Mouse (Mus musculus) testis, postnatal 10 days (tissue): ENCODE measurements around the gene Phc3.

Experiments
- DNase-seq: peaks from one replicate; pipeline ENCODE4 v3.0.0; 2021; ENCODE audit warnings: low spot score

The Phc3 gene

DNA sequence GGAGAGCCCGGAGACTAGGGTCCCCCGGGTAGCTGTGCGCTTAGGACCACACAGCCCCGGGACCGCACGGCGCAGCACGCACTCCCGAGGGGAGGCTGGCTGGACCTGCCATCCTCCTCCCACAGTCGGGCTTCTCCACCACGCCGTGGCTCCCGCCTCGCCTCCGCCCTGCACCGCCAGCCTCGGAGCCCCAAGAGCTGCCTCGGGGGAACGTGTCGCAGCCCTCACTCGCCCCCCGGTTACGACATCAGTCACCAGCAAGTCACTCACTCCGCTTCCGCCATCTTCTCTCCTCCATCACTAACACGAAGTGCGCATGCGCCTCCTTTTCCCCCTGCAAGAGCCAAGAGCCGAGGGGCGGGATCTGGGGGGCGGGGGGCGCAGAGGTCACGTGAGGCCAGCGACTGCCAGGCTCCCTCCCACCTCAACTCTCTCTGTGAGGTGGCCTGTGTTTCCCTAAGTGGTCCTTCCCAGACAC, at the start of gene Phc3:
TSS of gene Phc3 (minus strand) at position 312 of the 478 bp plus-strand sequence.
- peak; percentile 95 for DNase-seq

DNA sequence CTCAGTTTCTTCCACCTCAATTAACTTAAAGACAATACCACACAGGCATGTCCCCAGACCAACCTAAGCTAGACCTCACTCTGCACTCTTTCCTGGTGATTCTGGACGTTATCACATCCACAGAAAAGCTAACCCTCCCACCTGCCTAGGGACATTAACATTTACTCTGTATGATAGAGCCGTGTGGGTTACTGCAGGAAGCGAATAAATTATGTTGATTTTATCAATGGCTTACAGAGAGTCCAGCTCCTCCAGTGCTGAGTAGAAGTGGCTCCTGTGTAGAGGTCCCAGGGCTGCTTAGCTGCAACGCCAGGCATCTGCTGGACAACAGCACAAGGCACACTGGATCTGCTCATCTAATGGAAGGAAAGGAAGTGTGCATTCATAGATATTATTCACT, 48.4 kb upstream of the Phc3 start:
- no peak for DNase-seq

DNA sequence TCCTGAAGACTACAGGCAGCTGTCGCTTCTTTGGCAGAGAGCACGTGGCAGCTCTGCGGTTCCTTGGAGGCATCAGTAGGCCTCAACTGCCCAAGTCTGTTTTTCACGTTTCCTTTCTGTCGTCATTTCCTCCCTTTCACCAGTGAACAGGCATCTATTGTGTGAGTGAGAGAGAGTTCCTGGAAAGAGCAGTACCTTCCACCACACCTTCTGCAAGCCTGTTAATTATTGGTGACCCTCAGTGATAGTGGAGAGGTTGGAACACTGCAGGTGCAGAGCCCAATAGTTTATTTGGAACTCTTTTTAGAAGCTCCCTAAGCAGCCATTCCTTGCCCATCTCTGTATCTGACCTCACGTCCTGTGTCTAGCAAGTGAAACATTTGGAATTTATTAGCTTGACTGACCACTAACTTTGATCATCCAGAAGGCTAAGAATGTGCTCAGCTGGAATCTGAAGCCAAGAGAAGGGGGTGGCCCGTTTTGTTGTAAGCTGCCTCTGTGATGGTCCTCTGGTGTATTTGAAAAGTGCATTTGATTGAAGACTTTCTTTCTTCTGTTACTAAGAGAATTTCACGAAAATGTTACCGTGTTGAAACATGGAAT, 47.5 kb upstream of the Phc3 start:
- DNase-seq = no peak

DNA sequence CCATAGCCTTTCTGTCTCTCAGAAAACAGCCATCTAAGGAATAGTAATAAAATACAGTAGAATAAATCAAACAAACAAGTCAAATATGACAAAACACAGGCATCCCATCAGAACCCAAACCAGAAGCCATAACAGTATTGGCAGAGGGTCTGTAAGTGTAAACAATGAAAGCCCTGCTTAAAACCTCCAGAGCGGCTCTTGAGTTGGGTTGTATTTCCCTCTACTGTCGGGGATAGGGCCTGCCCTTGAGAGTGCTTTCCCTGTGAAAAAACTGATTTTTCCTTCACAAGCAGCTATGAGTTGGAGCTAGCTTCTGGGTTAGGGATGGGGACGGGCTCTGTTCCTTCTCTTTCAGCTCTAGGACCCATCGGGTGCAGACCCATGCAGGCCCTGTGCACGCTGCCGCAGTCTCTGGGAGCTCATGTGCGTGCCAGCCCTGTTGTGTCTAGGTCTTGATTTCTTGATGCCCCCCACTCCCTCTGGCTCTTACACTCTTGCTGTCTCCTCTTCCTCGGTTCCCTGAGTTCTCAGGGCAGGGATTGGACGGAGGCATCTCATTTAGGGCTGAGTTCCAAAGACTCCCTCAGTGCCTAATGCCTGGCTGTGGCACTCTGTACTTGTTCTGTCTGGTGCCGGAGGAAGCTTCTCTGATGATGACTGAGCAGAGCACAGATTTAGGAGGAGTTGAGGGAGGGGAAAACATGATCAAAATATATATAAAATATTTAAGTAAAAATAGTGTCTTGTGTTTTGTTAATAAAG, 46.6 kb upstream of the Phc3 start:
- no peak for DNase-seq

DNA sequence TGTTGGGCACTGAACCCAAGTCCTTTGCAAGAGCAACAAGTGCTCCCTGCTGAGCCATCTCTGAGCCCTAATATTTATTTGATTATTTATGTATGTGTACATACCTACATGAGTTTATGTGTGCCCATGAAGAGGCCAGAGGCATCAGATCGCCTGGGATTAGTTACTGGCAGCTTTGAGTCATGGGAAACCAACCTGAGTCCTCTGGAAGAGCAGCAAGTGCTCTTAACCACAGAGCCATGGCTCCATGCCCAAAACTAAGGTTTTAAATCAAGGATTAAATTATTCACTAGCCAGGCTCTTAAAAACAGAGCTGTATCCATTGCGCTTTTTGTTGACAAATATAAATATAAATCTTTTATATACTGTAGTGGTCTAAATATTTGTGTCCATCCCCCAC, 45.2 kb upstream of the Phc3 start:
- DNase-seq = no peak

DNA sequence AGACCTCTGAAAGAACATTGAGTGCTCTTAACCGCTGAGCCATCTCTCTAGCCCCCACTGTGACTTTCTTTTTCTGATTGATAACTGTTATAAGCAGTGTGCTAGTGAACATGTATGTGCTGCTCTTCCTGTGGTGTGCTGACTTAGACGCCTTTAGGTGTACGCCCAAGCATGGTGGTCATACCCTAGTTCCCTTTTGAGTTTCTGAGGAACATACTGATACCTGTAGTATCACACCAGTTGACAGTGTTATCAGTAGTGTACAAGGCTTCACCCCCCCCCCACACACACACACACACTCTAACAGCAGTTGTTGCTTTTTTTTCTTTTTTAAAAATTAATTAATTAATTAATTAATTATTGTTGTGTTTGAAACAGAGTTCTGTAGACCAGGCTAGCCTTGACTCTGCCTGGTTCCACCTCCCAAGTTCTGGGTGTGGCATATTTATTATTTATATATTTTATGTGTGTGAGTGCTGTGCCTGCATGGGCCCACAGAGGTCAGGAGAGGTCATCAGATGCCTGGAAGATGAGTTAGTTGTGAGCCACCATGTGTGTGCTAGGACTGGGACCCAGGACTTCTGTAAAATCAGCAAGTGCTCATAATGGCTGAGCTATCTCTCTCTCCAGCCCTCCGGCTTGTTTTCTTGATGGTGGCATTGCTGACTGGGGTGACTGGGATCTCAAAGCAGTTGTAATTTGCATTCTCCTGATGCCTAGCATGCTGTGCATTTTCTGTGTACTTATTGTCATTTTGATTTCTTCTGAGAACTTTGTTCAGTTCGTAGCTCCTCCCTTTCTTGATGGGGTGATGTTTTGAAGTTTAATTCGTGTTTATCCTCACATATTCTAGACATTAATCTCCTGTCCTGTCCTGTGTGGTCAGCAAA, 35.4 kb upstream of the Phc3 start:
- no peak for DNase-seq

DNA sequence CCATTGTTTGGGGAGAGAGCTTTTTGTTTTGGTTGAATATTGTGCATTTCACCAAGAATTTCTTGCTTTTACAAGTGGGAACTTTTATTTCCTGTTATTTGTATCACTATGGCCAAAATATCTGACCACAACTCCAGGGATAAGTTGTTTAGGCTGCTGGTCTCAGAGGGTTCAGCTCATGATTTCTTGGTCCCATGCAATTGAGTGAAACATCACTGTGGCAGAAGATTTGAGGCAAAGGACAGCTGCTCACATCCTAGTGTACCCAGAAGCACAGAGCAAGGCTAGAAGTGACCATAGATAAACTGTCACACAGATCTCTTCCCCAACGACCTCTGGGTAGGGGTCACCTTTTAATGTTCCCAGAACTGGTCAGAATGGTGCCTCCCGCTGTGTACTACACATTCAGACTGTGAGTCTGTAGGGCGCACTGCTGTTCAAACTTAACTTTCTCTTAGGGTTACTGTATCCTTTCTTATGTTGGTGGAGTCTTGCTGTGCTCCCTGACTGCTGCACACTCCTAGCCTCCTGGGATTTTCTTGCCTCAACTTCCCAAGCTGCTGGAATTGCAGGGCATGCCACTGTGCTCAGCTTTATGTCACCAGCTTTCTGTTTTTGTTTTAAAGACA, 31.9 kb upstream of the Phc3 start:
- DNase-seq = no peak

DNA sequence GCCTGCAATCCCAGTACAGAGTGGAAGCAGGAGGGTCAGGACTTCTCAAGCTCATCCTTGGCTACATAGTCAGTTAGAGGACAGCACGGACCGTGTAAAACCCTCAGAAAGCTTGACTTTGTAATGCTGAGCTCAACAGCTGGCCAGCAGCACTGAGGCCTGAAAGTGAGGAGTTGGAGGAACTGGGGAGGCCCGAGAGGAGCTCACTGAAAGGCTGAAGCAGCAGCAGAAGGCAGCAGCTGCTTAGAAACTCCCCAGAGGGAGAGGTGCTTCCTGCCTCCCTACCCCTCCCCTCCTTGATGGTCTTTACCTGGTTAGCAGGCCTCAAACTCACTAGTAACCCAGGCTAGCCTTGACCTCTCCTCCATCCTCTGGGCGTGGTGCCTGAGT, 30.8 kb upstream of the Phc3 start:
- no peak for DNase-seq

DNA sequence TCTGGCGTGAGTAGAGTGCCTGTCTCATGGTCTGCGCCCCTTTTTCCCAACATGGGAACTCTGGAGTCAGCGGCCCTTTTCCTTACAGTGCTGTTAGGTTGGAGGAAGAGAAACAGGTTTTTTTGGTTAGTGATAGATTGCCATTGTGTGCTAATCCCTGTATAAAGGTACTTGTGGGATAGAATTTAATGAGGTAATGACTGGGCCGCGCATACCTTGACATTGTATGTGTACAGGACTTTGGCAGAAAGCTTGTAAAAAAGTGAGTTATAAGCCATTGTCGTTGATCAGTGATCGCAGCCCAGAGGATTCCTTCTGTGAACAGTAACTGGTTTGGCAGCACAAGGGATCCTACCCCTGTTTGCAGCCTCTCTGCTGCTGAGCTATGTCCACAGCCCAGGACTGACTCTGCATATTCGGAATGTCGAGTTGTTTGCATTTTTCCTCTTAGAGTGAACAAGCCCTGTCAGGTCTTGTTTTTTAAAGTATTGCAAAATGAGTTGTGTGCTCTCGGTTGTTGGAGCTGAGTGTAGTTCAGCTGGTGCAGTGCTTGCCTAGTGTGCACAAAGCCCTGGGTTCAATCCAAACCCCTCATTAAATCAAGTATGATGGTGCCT, 30.3 kb upstream of the Phc3 start:
- DNase-seq = no peak

DNA sequence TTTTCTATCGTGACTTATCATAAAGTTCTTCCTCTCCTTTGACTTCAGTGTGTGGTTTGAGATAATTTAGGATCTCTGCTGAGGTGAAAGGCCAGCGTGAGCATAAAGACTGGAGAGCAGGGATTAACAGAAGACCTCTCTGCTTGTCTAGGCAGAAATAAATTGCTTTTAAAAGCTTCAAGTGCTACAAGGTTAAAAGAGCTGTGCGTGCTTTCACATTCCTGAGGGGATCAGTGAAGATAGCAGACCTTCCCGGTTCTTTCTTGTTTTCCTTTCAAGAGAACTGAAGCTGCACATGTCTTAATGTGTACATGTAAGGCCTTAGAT, 27.4 kb upstream of the Phc3 start:
- DNase-seq = no peak

DNA sequence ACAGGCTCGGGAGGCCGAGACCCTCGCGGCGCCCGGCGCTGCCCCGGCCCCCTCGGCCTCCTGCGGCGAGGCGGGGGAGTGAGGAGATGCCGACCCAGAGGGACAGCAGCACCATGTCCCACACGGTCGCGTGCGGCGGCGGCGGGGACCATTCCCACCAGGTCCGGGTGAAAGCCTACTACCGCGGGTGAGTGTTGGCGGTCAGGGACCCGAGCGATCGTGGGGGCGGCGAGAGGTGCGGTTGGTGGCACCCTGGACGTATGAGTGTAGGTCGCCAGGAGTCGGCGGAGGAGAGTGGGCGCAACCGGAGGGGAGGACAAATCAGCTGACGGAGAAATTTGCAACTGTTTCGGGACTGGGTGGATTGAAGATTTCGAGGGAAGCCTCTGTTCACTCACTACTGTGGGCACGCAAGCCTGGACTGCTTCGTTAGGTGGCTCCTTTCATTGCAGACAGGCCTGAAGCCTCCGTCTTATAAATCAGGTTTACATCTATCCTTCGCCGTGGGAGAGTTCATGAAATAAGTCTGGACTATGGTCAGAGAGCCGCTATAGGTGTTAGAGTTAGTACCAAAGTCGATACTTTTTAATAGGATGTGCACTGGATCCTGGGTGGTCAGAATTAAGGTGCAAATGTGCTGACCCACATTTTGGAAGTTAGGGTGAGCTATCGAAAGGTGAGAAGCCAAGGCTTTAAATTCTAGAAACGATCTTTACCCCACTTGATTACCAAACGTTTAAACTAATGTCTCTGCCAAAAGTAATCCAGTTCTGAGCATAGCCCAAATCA, 26.9 kb upstream of the Phc3 start:
- DNase-seq = no peak

DNA sequence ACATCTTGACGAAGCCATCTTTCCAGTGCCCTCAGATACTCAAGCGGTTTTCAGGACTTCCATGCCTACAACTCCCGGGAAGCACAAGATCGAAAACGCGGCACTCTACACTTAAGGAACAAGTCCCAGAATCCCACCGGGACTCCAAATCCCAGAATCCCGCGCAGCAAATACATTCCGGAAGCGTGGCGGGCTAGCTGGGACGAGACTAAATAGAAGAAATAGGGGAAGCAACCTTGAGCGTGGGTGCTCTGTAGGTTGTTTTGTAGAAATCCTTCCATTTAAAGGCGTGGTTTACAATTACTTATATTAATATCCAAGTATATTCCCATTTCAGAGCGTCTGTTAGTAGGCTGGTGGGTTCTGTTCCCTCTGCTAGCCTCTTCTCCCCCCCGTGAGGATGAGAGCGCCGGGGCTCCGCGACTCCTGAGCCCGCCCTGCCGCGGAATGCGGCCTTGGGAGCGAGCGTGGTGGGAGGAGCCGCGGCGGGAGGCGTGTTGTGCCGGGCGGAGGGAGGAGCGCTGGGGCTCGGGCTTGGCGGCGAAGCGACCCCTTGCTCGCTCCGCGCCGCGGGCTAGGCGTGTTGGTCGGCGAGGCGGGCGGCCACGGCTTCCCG, 26.2 kb upstream of the Phc3 start, which contains the start of gene Prkci:
TSS of gene Prkci (plus strand) at position 465 of the 616 bp plus-strand sequence.
- peak; percentile 97 for DNase-seq

DNA sequence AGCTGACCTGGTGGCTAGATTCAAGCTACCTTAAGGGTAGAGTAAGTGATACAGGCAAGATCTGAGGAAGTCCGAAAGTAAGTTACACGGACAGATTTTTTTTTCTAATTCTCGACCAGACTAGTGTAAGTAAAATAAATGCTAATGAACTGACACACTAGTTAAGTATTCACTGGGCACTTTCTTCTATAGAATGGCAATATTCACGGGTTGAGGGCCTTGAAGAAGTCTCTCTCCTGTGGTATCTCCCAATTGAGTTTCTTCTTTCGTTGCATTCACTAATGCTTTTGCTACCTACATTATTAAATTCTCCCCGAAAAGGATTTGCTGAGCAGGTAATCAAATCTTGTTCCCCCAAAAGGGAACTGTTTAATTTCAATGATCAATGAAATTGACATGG, 25.6 kb upstream of the Phc3 start:
- no peak for DNase-seq

DNA sequence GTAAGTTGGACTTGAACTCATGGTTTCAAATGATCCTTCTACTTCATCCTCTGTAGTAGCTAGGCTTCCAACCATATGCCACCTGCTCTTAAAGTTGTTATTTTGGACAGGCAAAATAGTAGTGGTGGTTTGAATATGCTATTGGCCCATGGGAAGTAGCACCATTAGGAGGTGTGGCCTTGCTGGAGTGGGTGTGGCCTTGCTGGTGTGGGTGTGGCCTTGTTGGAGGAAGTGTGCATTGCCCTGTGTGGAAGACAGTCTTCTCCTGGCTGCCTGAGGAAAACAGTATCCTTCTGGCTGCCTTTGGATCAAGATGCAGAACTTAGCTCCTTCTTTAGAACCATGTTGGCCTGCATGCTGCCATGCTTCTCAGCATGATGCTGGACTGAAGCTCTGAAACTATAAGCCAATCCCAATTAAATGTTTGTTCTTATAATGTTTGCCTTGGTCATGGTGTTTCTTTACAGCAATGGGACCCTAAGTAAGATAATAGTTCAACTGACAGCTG, 23.9 kb upstream of the Phc3 start:
- DNase-seq = no peak

DNA sequence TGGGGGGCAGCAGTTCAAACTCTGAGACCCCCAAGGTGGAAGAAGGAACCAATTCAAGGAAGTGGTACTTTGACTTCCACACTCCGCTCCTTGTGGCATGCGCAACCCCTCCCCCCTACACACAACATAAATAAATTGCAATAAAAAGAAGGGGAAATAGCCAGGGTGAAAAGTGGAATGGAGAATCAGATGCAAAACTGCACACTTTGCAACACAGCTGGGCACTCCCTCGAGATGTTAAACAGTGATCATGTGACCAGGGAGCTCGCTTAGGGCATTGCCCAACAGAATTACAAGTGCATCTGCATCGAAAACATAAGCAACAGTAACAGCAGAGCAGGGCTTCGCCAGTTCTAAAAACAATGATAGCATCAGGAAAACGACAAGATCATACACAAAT, 22.9 kb upstream of the Phc3 start:
- no peak for DNase-seq

DNA sequence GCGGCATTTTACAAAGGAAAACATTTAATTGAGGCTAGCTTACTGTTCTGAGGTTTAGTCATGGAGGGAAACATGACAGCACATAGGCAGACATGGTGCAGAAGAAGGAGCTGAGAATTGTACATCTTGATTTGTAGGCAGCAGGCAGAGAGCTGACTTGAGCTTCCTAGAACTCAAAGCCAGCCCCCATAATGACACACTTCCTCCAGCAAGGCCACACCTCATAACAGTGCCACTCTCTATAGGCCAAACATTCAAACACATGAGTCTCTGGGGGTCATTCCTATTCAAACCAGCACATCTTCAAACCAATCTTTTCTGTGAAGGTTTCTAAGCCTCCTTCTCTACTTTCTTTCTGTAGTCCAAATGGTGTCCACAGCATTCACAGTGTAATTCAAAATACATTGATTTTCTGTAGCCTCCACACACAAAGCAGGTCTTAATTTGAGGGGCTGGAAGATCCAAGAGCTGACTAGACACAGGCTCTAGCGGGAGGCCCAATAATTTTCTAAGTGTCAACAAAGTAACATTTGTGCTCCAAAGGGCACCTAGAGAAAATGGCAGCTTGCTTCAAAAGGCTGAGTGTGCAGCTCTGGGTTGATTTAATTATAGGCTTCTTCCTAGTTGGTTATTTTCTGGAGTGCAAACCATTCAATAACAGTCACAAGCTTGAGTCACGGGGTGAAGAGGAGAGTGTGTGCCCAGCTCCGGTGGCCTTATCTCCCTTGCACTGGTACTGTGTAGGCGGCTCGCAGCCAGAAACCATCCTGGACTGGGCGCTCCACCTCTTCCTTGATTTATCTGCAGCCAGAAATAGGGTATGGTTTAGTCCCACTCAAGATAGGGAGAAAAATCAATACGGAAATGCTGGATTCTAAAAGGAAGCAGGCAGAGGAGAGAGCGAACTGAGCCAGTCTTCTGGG, 18.4 kb upstream of the Phc3 start:
- no peak for DNase-seq

DNA sequence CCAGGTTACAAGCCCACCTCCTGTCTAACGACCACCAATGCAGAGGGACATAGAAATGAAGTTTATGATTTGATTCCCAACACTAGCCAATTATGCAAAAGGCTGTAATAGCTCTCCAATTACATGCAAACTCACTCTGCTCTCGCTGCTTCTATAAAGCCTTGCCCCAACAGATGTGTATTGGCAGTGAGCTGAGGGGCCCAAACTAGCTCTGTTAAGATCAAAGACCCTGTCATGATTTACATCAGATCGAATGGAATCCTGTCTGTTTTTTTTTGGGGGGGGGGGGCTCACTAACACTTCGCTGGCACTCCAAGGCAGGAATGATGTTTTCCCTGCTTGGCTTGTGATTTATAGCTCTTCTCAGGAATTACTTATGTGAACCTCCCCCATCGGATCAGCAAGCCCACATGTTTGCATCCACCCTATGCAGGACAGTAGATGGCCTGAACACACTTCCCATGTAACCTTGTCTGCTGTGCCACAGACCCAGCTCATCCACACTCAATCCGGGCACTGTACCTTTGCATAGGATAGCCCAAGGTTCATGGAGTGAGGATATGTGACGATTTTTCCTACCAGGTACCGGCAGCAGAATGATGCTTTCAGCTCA, 13.8 kb upstream of the Phc3 start:
- no peak for DNase-seq

DNA sequence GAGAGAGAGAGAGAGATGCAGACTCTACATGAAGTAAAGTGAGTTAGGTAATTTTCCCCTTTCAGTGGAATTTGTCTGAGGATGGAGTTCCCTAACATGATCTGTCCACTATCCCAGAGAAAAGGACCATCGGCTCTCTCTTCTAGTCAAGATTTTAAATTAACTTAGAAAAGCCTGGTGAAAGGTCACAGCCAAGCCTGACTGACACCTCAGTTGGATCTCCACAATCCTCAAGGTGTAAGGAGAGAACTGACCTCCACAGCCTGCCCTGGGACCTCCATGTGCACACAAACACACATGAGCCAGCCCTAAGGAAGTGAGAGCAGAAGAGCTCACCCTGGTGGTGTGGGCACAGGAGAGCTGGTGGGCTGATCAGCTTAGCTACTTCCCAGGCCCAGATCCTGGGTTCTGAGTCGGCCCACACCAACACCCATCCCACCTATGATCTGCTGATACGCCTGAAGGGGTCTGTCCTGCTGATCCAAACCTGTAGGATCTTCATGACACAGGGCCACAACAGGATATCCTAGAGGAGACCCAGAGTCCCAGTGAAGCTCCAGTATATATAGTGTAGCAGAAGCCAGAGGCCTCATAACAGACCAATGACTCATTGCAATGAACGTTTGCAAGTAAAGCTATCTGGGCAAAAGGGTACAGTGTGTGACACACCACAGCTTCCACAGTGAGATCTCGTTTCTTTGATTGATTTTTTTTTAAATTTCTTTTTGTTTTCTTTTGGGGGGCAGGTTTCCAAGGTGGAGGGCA, 12.6 kb upstream of the Phc3 start:
- no peak for DNase-seq
